Mouse (Mus musculus) heart, adult 2 months (tissue): ENCODE measurements around the gene Arhgap5.

Experiments
- CTCF ChIP-seq: fragments of 200-600 bp; IDR thresholded peaks from 2 replicates; pipeline ENCODE4 v1.8.1; 2022; ENCODE audit warnings: antibody characterized with exemption, mild to moderate bottlenecking, moderate library complexity
- EP300 ChIP-seq: fragments of 200-500 bp; IDR thresholded peaks from 2 replicates; pipeline ENCODE4 v1.6.1; 2011; ENCODE audit warnings: low read depth, low read length, control low read depth; ENCODE audit not compliant: insufficient read depth

- TF ChIP-seq EP300 (no peak), CTCF (no peak)
These were observed 21.7 kb downstream of the Arhgap5 start for GRCm38 (mm10) chr12:52525486-52525885.
